Mouse (Mus musculus) spleen, postnatal 10 days (tissue): ENCODE measurements around the gene Nr1h2.

Experiments used
- DNase-seq, 2 experiments: peaks; one replicate each; pipeline ENCODE4 v3.0.0; 2021 to 2022; ENCODE audit warnings: low spot score in 2 of 2

The Nr1h2 gene

DNA sequence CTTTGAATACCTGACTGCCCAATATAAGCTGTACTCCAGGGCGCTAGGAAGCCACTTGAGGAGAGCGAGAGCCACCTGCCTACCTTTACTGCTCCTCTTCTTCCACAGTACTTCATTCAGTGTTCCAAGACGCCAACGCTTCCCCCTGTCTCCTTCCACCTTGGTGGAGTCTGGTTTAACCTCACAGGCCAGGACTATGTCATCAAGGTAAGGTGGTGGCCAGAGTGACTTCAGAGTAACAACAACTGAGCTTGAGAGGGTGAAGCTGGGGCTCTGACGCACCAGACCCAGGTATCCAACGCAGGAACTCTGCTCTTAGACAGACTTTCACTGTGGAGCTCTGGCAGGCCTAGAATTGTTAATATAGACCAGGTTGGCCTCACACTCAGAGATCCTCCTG, 31.9 kb upstream of the Nr1h2 start:
- DNase-seq = no peak

DNA sequence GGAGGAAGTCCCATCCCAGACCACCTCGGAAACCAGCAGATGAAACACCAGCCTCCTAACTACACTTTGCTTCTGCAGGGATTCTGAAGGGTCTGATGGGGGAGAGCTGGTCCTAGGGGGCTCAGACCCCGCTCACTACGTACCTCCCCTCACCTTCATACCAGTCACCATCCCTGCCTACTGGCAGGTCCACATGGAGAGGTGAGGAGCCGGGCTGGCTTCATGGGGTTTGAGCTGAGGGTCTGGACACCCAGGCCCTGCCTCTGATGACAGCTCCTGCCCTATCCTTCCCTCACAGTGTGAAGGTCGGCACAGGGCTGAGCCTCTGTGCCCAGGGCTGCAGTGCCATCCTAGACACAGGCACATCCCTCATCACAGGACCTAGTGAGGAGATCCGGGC, 31.2 kb upstream of the Nr1h2 start:
- no peak for DNase-seq

DNA sequence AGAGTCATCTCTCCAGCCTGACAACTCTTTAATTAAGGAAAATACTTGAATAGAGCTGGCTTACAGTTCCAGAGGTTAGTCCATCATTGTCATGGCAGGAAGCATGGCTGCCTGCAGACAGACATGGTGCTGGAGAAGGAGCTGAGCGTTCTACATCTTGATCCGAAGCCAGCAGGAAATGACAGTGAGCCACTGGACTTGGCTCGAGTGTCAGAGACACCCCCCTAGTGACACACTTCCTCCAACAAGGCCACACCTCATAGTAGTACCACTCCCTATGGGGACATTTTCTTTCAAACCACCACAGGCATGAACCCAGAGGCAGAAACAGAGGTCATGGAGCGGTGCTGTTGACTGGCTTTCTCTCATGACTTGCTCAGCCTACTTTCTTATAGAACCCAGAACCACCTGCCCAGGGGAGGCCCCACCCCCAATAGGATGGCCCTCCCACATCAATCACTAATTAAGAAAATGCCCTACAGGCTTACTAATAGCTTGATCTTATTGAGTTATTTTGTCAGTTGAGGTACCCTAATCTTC, 30.6 kb upstream of the Nr1h2 start:
- no peak for DNase-seq

DNA sequence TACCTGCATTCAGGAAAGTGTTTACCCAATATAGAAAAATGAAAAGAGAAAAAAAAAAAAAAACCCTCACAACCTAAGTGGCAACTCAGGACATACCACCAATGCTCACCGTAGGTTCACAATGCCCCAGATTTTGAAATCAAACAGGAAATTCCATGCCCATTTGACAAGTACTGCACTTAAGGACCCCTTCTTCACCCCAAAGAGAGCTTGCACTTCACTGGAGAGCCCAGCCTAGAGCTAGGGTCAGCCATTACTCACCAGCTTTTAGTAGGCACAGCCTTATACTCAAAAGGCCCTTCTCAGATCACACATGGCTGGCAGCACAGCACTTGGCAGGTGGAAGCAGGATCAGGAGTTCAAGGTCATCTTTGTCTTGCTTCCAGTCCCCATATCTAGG, 29.4 kb upstream of the Nr1h2 start:
- no peak for DNase-seq

DNA sequence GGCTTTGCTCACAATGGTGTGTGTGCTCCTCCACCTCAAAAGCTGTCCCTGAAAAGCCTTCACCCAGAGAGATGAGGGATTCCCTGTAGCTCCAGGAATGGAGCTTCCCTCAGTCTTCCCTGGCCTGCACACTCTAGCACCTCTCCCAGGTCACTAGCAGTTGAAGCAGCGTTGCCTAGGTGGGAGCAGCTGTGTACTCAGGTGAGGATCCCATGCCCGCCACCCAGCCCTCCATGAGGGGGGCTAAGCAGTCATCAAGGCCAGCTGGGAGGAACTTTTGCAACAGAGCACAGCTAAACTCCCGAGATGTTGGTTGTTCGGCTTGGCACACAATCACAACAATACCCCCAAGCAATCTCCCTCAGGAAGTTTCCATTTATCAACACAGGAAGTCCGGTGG, 29.0 kb upstream of the Nr1h2 start:
- no peak for DNase-seq

DNA sequence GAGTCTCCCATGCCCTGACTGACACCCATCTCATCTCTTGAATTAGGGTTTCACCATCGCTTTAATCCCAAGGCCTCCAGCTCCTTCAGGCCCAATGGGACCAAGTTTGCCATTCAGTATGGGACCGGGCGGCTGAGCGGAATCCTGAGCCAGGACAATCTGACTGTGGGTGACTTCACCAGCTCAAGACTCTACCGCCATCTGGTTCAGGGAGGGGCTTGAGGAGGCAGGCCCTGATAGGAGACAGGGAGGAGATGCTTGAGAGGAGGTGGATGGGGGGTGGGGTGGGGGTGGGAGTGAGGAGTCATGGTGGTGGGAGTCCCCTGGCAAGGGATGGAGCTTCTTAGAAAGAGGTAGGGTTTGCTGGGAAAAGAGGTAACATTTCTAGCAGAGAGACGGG, 27.9 kb upstream of the Nr1h2 start:
- no peak for DNase-seq

DNA sequence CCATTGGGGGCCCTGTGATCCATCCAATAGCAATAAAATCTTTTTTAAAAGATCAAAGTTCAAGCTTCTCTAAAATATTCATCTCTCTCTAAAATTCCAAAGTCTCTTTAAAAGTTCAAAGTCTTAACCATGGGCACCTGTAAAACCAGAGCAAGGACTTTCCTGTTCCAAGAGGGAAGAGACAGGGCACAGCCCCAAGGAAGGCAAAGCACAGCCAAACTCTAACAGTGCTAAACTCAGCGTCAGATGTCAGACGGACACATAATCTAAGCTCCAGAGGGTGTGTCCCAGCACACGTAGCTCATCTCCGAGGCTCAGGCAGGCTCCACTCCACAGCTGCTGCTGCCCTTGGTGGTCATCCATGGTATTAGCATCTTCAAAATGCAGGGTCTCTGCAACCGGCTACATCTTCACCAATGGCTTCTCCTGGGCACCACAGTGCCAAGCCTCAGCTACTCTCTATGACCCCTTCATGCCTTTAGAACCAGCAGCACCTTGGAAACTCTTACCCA, 22.6 kb upstream of the Nr1h2 start:
- no peak for DNase-seq

DNA sequence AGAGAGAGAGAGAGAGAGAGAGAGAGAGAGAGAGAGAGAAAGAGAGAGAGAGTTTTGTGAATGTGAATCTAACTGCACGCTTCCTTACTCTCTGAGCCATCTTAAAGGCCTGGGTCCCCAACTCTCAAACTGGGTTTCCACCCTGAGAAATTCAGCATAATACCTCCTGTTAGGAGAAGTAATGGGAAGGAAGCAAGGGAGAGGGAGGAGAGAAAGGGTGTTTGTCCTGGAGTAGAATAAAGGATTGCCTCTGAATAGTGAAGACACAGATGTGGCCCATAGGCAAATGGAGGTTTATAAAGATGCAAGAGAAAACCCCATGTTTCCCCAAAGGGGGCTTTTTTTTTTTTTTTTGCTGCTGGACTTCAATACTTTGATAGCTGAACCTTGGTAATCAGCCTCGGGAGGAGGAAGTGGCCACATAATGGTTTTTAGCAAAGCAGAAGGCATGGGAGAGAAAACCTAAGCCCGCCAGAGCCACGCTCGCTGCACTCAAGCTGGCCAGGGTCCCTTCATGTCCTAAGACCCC, 19.3 kb upstream of the Nr1h2 start:
- DNase-seq = no peak

DNA sequence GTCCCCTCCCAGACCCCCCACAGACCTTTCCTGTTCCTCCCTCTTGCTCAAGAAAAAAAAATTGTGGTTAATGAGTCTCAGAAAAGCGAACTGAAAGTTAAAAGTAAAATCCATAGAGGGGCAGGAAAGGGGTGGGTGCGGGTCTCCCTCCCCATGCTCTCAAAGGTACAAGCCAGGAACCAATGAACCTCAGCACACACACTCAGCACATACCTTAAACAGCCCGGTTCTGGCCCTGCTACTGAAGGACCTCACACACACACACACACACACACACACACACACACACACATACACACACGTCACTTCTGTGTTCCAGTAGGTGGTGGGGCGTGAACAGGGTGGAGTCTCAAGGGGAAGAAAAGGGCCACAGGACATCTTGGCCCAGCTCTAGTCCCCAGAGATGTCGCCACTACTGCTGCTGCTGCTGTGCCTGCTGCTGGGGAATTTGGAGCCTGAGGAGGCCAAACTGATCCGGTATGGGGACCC, 18.5 kb upstream of the Nr1h2 start, which contains the start of gene Napsa:
Gene Napsa, plus strand, starts transcription at position 168 of the 489 bp plus-strand sequence.
- peak; percentile 46 to 79 for DNase-seq

DNA sequence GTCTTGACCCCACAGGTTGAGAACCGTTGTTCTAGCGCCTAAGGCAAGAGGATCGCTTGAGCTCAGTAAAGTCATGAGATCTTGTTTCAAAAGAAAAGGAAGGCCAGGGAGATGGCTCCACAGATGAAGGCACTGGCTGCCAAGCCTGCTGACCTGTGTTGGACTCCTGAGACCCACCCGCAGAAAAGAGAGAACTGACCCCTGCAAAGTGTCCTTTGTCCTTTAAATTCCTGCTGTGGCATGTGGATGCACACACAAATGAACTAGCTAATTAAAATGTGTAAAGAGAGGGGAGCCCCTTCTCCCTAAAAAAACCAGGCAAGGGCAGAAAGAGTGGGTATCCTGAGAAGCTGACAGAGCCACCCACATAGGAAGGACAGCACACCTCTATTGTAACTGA, 18.1 kb upstream of the Nr1h2 start:
- no peak for DNase-seq

DNA sequence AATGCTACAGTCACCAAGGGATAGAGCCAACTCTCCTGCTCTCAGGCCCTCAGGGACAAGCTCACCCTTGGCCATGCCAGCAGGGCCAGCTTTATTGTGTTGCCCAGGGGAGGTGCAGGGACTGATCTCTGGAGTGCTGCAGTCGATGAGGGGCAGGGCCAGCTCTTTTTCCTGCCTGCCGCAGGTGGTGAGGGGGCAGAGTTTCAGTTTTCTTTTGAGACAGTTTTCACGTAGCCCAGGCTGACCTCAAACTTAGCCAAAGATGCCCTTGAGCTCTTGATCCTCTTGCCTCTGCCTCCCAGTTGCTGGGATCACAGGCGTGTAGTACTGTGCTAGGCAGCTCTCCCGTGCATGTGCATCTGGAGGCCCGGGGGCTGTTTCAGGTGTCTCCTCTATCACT, 17.2 kb upstream of the Nr1h2 start:
- no peak for DNase-seq

DNA sequence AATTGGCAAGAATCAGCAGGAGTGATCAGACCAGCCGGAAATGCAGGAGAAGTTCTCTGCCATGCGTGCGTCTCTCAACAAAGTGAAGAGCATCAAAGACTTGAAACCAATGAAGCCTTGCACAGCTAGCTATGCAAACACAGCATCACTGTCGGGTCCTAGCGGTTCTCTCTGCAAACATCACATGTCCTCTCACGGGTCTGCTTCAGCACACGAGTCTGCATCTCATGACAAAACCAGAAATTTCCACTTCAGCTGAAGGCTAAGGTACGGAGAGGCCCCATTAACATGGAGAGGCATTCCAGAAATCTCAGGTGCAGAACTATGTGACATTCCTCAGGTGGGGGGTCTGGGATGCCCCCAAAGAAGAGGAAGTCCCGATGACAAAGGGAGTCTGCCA, 15.1 kb upstream of the Nr1h2 start:
- DNase-seq = no peak

DNA sequence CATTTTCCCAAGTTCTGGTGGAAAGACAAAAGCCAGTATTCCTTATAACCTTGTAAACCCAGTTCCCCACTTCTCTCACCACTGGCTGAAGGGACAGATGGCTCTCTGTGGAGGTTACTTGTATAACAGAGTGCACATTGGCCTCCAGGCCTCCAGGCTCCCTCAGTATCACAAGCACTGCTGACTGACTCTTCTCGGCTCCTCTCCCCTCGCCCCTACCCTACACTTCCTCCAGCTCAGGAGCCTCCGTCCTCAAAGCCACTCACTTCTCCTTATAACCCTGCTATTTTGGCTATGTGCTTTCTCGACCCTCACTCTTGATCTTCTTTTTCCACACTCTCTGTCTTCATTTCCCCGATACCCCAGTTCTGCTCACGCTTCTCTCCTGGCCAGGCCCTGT, 11.7 kb upstream of the Nr1h2 start:
- no peak for DNase-seq

DNA sequence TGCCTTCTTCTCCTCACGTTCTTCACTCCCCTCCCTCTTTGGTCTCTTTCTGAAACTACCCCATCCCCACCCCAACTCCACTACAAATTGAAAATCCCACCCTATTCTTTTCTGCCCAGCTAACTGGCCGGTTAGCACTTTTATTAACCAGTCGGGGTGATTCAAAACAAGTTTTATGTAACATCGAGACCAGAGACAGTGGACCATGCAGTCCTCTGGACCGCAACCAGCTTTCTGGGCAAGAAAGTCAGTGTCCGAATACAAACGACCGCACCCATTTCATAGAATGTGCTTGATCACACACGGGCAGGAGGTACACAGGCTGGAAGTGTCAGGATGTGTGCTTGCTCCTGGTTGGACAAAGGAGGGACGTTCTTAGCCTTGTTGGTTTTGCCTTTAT, 10.7 kb upstream of the Nr1h2 start:
- no peak for DNase-seq

DNA sequence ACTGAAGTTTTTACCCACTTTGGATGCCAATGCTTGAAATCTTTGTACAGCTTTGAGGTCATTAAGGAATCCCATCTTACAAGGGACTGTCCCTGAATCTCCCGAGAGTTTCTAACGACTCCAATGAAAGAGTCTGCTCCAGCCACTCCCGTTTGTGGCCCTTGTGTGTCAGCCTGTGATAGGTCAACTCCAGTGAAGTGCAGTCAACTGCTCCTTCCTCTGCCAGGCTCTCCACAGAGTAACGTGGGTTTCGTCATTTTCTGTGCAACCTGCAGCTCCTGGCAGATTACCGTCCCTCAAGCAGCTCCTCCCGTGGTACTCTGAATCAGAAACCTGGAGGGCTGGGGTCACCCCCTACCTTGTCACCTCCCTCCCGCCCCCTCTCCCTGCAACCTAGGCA, 9.5 kb upstream of the Nr1h2 start:
- no peak for DNase-seq

DNA sequence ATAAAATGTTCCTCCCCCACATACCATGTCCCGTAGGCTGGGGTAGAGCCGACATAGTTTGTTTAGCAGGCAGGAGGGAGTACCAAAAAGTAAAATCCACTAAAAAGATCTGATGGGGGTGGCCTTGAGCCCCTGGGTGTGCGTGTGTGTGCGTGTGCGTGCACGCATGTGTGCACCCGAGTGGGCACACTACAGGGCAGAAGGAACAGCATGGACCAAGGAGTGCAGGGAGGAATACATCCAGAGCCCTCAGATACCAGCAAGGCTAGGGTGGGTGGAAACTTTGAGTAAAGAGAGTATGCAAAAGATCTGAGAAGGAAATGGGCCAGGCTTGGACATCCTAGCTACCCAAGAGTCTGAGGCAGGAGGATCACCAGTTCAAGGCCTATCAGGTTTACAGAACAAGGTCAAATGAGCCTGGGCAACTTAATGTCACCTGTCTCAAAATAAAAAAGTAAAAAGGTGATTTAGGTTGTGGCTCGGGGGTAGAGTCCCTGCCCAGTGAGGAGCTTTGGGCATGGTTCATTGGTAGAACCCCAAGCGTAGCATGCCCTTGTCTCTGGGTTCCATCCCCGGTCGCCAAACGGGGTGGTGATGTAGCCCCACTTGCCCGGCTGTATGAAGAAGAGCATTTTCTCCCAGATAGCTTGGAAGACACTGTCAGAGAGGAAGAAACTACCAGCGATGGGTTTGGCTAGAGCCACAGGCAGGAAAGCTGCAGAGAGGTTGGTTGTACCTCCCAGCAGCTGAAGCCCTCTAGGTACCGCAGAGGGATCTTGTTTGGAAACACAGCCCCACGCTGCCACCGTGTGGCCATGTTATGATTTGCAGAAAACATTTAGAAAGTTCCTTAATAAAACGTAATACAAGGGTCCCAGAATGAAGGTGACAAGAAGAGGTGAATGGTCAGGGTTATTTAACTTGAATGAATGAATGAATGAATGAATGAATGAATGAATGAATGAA, 7.0 kb upstream of the Nr1h2 start:
- peak; percentile 73 to 87 for DNase-seq

DNA sequence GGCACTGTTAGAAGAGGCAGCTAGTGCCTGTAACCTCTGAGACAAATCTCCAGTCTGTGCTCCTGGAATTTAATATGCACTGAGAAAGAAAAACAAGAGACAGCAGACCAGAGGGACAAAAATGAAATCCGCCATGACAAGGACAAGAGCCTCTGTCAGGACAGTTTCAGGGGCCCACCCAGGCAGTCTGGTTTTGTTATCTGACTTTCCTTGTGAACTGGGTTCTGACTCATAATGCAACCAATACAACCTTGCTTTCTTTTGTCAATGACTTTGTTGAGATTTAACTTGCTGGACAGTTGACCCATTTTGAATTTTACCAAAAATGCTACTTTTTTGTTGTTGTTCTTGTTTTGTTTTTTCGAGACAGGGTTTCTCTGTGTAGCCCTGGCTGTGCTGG, 3.9 kb upstream of the Nr1h2 start:
- no peak for DNase-seq

DNA sequence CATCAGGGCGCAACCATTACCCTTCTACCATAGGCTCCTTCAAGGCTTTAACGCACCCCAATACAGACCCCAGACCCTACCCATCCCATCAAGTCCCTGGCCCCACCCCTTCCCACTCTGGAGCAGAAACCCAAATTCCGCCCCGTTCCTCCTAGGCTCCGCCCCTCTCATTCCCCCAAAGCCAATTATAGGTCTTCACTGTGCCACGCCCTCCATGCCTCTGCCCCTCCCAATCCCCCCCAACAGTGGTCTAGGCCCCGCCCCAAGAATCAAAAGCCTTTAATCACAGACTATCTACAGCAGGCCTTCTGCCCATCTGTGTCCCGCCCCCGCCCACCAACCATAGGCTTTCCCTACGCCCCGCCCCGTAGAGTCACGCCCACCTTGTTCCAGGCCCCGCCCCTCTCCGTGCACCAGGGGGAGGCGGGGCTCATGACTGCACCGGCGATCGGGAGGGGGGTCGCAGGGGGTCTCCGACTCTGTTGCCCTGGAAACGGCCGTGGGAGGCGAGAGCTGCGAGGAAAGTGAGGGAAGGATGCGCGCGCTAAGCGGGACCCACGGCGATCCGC, 471 bp downstream of the Nr1h2 start:
- peak; percentile 81 to 94 for DNase-seq

DNA sequence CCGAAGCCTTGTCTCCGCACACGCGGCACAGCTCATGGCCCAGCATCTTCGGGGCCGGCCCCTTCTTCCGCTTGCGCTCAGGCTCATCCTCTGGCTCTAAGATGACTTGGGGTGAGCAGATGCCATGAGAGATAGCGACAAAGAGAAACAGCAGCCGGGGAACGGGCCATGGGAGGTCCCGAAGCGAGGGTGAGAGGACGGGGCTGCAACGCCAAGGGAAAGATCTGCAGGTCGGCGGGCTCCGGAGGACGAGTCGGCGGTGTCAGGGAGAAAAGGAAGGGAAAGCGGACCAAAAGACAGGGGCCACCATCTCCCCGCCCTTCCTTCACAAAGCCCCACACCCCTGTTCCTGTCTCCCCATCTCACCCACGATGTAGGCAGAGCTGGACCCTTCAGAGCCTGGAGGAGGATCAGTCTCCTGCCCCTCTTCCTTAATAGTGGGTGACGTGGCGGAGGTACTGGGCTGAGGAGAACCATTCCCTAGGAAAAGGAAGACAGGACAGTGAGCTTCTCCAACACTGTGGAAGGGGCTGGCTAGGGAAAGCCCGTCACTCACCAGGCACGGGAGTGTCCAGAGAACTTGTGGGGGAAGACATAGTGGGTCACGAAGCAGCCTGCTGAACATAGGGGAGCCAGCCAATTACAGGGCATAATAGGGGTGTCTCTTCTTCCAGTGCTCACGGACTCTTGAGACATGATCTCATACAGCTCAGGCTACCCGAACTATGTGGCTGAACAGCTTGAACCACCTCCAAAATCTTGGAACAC, 1.4 kb downstream of the Nr1h2 start:
- no peak for DNase-seq

DNA sequence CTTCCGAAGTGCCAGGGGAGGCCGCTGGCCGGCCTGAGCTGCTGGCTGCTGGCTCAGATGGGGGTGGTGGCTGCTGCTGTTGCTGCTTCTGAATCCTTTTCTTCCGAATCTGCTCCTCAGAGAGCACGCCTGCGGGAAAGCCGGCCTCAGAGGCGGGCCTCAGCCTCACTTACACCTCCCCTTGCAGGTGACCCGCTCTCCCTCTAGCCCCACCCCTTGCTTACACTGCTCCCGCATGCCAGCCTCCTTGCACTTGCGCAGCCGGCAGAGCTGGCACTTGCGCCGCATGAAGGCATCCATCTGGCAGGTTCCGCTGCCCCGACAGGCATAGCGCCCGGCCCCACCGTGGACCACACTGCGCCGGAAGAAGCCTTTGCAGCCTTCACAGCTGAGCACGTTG, 2.0 kb downstream of the Nr1h2 start:
- DNase-seq = no peak

DNA sequence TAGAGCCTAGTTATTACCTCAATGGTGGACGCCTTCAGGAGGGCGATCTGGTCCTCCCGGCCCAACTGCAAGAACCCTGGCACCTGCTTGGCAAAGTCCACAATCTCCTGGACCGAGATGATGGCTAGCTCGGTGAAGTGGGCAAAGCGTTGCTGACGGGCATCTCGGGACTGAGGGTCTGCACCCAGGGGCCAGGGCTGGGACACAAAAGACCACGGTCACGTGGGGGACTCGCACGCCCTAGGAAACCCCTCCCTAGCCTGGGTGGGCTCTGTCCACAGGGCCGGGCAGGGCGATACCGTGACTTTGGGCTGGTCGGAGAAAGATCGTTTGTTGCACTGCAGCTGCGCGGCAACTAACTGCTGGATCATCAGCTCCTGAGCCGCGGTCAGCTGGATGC, 2.5 kb downstream of the Nr1h2 start:
- DNase-seq = no peak

DNA sequence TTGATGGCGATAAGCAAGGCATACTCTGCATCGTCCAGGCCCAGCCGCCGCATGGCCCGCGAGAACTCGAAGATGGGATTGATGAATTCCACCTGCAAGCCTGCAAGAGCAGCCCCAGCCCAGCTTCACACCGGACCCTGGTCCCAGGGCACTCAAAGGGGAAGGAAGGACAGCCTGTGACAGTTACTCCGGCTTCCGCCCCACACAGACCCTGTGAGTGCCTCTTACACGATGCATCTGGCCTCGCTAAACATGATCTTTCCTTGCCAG, 3.4 kb downstream of the Nr1h2 start:
- no peak for DNase-seq
